9 mouse cellular contexts compared by ENCODE assay signal in the genomic region with DNA sequence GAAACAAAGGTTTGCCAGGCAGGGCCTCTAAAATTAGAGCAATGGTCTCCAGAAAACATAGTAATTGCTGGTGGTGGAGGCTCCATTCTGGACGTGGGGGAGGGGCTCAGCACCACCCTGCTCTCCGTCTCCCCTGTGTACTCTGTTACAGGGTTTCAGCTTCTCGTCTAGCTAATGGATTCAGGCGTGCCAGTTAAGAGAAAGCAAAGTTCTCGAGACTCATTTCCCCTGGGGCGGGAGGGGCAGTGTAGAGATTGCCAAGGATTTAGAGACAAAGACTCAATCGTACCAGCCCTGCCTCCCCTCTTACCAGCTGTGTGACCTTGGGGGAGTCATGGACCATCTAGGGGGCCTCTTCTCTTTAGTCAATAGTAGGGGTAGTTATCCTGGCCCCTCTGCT.
DNase-seq lines count a peak whose midpoint lies in the region; ATAC-seq lines count a peak whose summit lies in the region.
"Had no signal": no experiment of that assay in that cellular context is flagged by ENCODE, and none has a peak within 500 bp of the region (broad histone marks: within the 10 kb centered on the region; RNA-seq: fewer than 3 reads in every experiment).

No protein-coding gene starts in this region.

- H3K4me2 ChIP-seq in forebrain, embryonic 13.5 days = no peak overlapping the region
- no peak overlapping the region for H3K4me2 ChIP-seq in midbrain, embryonic 11.5 days
- no peak overlapping the region for H3K4me2 ChIP-seq in liver, embryonic 12.5 days

- no peak for ATAC-seq in forebrain, embryonic 13.5 days
- ATAC-seq in midbrain, embryonic 11.5 days (ENCODE audit: low FRiP score) = no peak
- ATAC-seq in liver, embryonic 12.5 days = no peak
- ATAC-seq: inflammation-experienced regulatory T-cells, adult 6 months had no signal

- intact Hi-C loops in heart, postnatal 25 days (cut with DNase I) = no loop called here

- H3K27me3 ChIP-seq in forebrain, embryonic 10.5 days (ENCODE audit: poor library complexity, severe bottlenecking) = peaks cover 6% of the 10 kb centered on the region; the same call in 1 of the 2 replicates
- peaks cover 8% of the 10 kb centered on the region; the same call in 1 of the 2 replicates for H3K27me3 ChIP-seq in forebrain, embryonic 13.5 days
- H3K27me3 ChIP-seq in midbrain, embryonic 10.5 days (ENCODE audit: low read depth, poor library complexity, severe bottlenecking) = peaks cover 4% of the 10 kb centered on the region; the same call in 1 of the 2 replicates
- no peaks in the 10 kb centered on the region for H3K27me3 ChIP-seq in midbrain, embryonic 11.5 days (ENCODE audit: control insufficient read depth, insufficient read depth, low read length)
- H3K27me3 ChIP-seq in liver, embryonic 12.5 days (replicated peaks) = no peaks in the 10 kb centered on the region

- peaks cover 63% of the 10 kb centered on the region for H3K4me1 ChIP-seq in forebrain, embryonic 10.5 days
- peaks cover 47% of the 10 kb centered on the region for H3K4me1 ChIP-seq in forebrain, embryonic 13.5 days
- peaks cover 68% of the 10 kb centered on the region for H3K4me1 ChIP-seq in midbrain, embryonic 10.5 days
- H3K4me1 ChIP-seq in midbrain, embryonic 11.5 days (ENCODE audit: control insufficient read depth, insufficient read depth, low read length) = peaks cover 15% of the 10 kb centered on the region
- H3K4me1 ChIP-seq in liver, embryonic 12.5 days = peaks cover 29% of the 10 kb centered on the region

- DNase-seq in forebrain, embryonic 10.5 days (ENCODE audit: extremely low spot score, low spot score) = no peak
- DNase-seq in midbrain, embryonic 10.5 days (ENCODE audit: low spot score) = no peak
- DNase-seq in midbrain, embryonic 11.5 days (ENCODE audit: low spot score, missing footprints) = no peak
- DNase-seq in heart, postnatal 25 days (ENCODE audit: low spot score) = peak; percentile 46
- DNase-seq in spleen, postnatal 36 days (ENCODE audit: low spot score in 2 of 2) = no peak
- DNase-seq in thymus, postnatal 36 days = no peak

- H3K9ac ChIP-seq in forebrain, embryonic 13.5 days = no peak overlapping the region
- no peak overlapping the region for H3K9ac ChIP-seq in midbrain, embryonic 11.5 days (ENCODE audit: low read length)
- no peak overlapping the region for H3K9ac ChIP-seq in liver, embryonic 12.5 days

- H3K27ac ChIP-seq in forebrain, embryonic 10.5 days = peak overlapping the region; percentile 52
- H3K27ac ChIP-seq in forebrain, embryonic 13.5 days = no peak overlapping the region
- peak overlapping the region; percentile 30; the same call in 1 of the 2 replicates for H3K27ac ChIP-seq in midbrain, embryonic 10.5 days (replicated peaks)
- H3K27ac ChIP-seq in midbrain, embryonic 11.5 days (ENCODE audit: low read depth, low read length) = no peak overlapping the region
- no peak overlapping the region for H3K27ac ChIP-seq in liver, embryonic 12.5 days

- H3K36me3 ChIP-seq in forebrain, embryonic 10.5 days (replicated peaks) = no peaks in the 10 kb centered on the region
- no peaks in the 10 kb centered on the region for H3K36me3 ChIP-seq in forebrain, embryonic 13.5 days (ENCODE audit: poor library complexity, severe bottlenecking)
- H3K36me3 ChIP-seq in midbrain, embryonic 10.5 days = no peaks in the 10 kb centered on the region
- H3K36me3 ChIP-seq in midbrain, embryonic 11.5 days (ENCODE audit: control insufficient read depth, insufficient read depth, low read length) = no peaks in the 10 kb centered on the region
- no peaks in the 10 kb centered on the region for H3K36me3 ChIP-seq in liver, embryonic 12.5 days

- 45% methylated on average over 7 of the region's 7 CpGs for WGBS in forebrain, embryonic 10.5 days
- 26% methylated on average over 7 of the region's 7 CpGs for WGBS in forebrain, embryonic 13.5 days
- WGBS in midbrain, embryonic 10.5 days = 46% methylated on average over 7 of the region's 7 CpGs
- WGBS in midbrain, embryonic 11.5 days = 39% methylated on average over 7 of the region's 7 CpGs
- 43% methylated on average over 7 of the region's 7 CpGs for WGBS in liver, embryonic 12.5 days (ENCODE audit: insufficient replicate concordance)

- no peaks in the 10 kb centered on the region; the same call in 1 of the 2 replicates for H3K9me3 ChIP-seq in forebrain, embryonic 10.5 days
- H3K9me3 ChIP-seq in forebrain, embryonic 13.5 days (replicated peaks) = no peaks in the 10 kb centered on the region
- no peaks in the 10 kb centered on the region for H3K9me3 ChIP-seq in midbrain, embryonic 10.5 days (replicated peaks)
- no peaks in the 10 kb centered on the region for H3K9me3 ChIP-seq in midbrain, embryonic 11.5 days (ENCODE audit: control insufficient read depth, low read length)
- H3K9me3 ChIP-seq in liver, embryonic 12.5 days (replicated peaks) = no peaks in the 10 kb centered on the region

- no peak overlapping the region for H3K4me3 ChIP-seq in forebrain, embryonic 10.5 days
- no peak overlapping the region for H3K4me3 ChIP-seq in forebrain, embryonic 13.5 days
- H3K4me3 ChIP-seq in midbrain, embryonic 10.5 days = no peak overlapping the region
- no peak overlapping the region for H3K4me3 ChIP-seq in midbrain, embryonic 11.5 days (ENCODE audit: low read depth, low read length)
- H3K4me3 ChIP-seq in liver, embryonic 12.5 days = no peak overlapping the region

Comparison
In these comparisons a context has a peak if more than half of its experiments do, and no peak if none do; other contexts are left out.
1. H3K27ac ChIP-seq: peak in forebrain, embryonic 10.5 days (single experiment) and midbrain, embryonic 10.5 days (single experiment); none in forebrain, embryonic 13.5 days (single experiment), midbrain, embryonic 11.5 days (single experiment) and liver, embryonic 12.5 days (single experiment).